Mouse (Mus musculus) neural tube, embryonic 12.5 days (tissue): ENCODE results near the gene Bnip1. TPM values are rescaled to one million over a fixed set of nuclear protein-coding genes. Genes with fewer than 3 reads are reported as not detected.

Experiments used
- ATAC-seq: fragments of 200-750 bp; cut with Nextera tagmentation; 2 replicates; pipeline ENCODE4 v1.8.0; 2017; ENCODE audit warnings: low read depth, mild to moderate bottlenecking, moderate TSS enrichment, moderate library complexity; ENCODE audit not compliant: low FRiP score
- H3K27ac ChIP-seq: fragments of 300-500 bp; sonication (generic); 2 replicates; pipeline ENCODE4 v1.5.1; 2016
- H3K27me3 ChIP-seq: fragments of 300-500 bp; sonication (generic); replicated peaks from 2 replicates; pipeline ENCODE4 v1.6.1; 2016; ENCODE audit warnings: mild to moderate bottlenecking
- H3K36me3 ChIP-seq: fragments of 300-500 bp; sonication (generic); 2 replicates; pipeline ENCODE4 v1.6.1; 2016; ENCODE audit warnings: mild to moderate bottlenecking
- H3K4me1 ChIP-seq: fragments of 300-500 bp; sonication (generic); 2 replicates; pipeline ENCODE4 v1.6.1; 2016
- H3K4me2 ChIP-seq: fragments of 300-500 bp; sonication (generic); replicated peaks from 2 replicates; pipeline ENCODE4 v1.6.1; 2016; ENCODE audit warnings: mild to moderate bottlenecking
- H3K4me3 ChIP-seq: fragments of 300-500 bp; sonication (generic); 2 replicates; pipeline ENCODE4 v1.5.1; 2016
- H3K9ac ChIP-seq: fragments of 300-500 bp; sonication (generic); 2 replicates; pipeline ENCODE4 v1.6.1; 2016; ENCODE audit warnings: mild to moderate bottlenecking
- H3K9me3 ChIP-seq: fragments of 300-500 bp; sonication (generic); 2 replicates; pipeline ENCODE4 v1.6.1; 2016; ENCODE audit warnings: mild to moderate bottlenecking
- WGBS: fragments of 180-500 bp; shearing (Covaris S2); methylation state at CpG from one replicate; pipeline ENCODE4 v1.1.7; 2016; 5-methylcytosine and 5-hydroxymethylcytosine counted together
- polyA plus RNA-seq: library from polyadenylated mRNA; unstranded; fragments of >200 nt; fragmentation: Nextera tagmentation; extraction: Ambion mirVana; gene quantifications from 2 replicates; pipeline ENCODE4 v1.2.1, GENCODE M21; 2016

Gene Bnip1
- polyA plus RNA-seq, 1 experiment from 2014 or later, result 48.5 TPM

DNA sequence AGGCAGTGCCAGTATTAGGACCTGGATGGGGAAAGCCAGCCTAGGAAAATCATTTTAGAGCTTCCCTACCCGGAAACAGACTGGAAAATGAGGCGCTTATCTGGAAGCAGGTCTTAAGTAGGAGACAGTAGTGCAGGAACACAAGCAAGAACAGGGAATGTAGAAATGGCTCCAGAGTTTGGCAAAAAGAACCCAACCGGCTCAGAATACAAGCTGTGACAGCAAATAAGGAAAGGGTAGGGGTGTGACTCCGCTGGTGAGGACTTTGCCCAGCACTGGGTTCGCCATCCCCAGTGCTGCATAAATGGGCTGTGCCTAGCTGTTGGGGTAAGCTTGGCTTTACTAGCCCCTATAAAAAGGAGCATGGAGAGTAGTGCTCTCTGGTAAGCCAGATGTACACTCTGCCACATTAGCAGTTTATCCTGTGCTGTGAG is 761 bp downstream of the Bnip1 start:
- H3K27ac ChIP-seq, result no peak overlapping the region
- peak overlapping the region; percentile 76 for H3K9ac ChIP-seq
- peak overlapping the region; percentile 77 for H3K4me2 ChIP-seq
- 27% methylated on average over 5 of the region's 5 CpGs for WGBS
- peaks cover 4% of the 10 kb centered on the region for H3K4me1 ChIP-seq
- H3K27me3 ChIP-seq, result no peaks in the 10 kb centered on the region
- no peak for ATAC-seq
- H3K36me3 ChIP-seq, result peaks cover 30% of the 10 kb centered on the region
- H3K4me3 ChIP-seq, result peak overlapping the region; percentile 75
- no peaks in the 10 kb centered on the region for H3K9me3 ChIP-seq

GRCm38 (mm10) chr17:26784525-26784924 is 3.7 kb downstream of the Bnip1 start:
- peaks cover 53% of the 10 kb centered on the region for H3K36me3 ChIP-seq
- H3K9ac ChIP-seq, result no peak overlapping the region
- H3K27me3 ChIP-seq, result no peaks in the 10 kb centered on the region
- ATAC-seq, result no peak
- H3K27ac ChIP-seq, result no peak overlapping the region
- 93% methylated on average over 8 of the region's 8 CpGs for WGBS
- H3K9me3 ChIP-seq, result no peaks in the 10 kb centered on the region
- H3K4me1 ChIP-seq, result peaks cover 4% of the 10 kb centered on the region
- H3K4me3 ChIP-seq, result no peak overlapping the region
- no peak overlapping the region for H3K4me2 ChIP-seq

- Histone ChIP-seq H3K9ac (no peak overlapping the region), H3K4me3 (no peak overlapping the region), H3K9me3 (no peaks in the 10 kb centered on the region), H3K4me1 (peaks cover 3% of the 10 kb centered on the region), H3K4me2 (no peak overlapping the region), H3K27ac (no peak overlapping the region), H3K27me3 (no peaks in the 10 kb centered on the region), H3K36me3 (peaks cover 73% of the 10 kb centered on the region)
- no peak for ATAC-seq
- WGBS, result 89% methylated on average over 7 of the region's 7 CpGs
Observed at GRCm38 (mm10) chr17:26786586-26786985, 5.7 kb downstream of the Bnip1 start.

DNA sequence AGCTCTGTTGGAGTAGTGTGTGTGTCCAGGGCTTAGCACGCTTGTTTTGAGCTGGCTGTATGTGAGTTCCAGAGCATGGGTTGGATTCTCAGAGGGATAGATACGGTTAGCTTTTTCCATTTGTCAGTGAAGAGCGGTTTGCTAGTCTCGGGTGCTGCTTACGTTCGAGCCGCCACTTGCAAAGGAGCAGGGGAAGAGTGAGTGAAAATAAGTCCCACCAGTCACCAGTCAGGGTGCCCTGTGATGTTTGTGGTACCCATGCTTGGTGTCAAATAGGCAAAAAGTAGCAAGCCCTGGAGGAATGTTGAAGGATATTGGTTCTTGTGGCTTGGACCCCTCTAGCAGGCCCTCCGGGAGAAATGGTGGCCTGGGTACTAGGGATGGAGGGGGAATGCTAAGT is 8.1 kb downstream of the Bnip1 start:
- WGBS, result 95% methylated on average over 8 of the region's 8 CpGs
- peaks cover 86% of the 10 kb centered on the region for H3K36me3 ChIP-seq
- H3K27ac ChIP-seq, result no peak overlapping the region
- no peaks in the 10 kb centered on the region for H3K27me3 ChIP-seq
- no peaks in the 10 kb centered on the region for H3K4me1 ChIP-seq
- no peak overlapping the region for H3K9ac ChIP-seq
- no peaks in the 10 kb centered on the region for H3K9me3 ChIP-seq
- ATAC-seq, result no peak
- H3K4me3 ChIP-seq, result no peak overlapping the region
- H3K4me2 ChIP-seq, result no peak overlapping the region

GRCm38 (mm10) chr17:26789460-26790268 is 8.8 kb downstream of the Bnip1 start:
- H3K4me3 ChIP-seq, result no peak overlapping the region
- no peaks in the 10 kb centered on the region for H3K9me3 ChIP-seq
- H3K4me1 ChIP-seq, result no peaks in the 10 kb centered on the region
- 91% methylated on average over 8 of the region's 8 CpGs for WGBS
- H3K27me3 ChIP-seq, result no peaks in the 10 kb centered on the region
- H3K36me3 ChIP-seq, result peaks cover 79% of the 10 kb centered on the region
- H3K9ac ChIP-seq, result no peak overlapping the region
- no peak for ATAC-seq
- no peak overlapping the region for H3K4me2 ChIP-seq
- no peak overlapping the region for H3K27ac ChIP-seq

DNA sequence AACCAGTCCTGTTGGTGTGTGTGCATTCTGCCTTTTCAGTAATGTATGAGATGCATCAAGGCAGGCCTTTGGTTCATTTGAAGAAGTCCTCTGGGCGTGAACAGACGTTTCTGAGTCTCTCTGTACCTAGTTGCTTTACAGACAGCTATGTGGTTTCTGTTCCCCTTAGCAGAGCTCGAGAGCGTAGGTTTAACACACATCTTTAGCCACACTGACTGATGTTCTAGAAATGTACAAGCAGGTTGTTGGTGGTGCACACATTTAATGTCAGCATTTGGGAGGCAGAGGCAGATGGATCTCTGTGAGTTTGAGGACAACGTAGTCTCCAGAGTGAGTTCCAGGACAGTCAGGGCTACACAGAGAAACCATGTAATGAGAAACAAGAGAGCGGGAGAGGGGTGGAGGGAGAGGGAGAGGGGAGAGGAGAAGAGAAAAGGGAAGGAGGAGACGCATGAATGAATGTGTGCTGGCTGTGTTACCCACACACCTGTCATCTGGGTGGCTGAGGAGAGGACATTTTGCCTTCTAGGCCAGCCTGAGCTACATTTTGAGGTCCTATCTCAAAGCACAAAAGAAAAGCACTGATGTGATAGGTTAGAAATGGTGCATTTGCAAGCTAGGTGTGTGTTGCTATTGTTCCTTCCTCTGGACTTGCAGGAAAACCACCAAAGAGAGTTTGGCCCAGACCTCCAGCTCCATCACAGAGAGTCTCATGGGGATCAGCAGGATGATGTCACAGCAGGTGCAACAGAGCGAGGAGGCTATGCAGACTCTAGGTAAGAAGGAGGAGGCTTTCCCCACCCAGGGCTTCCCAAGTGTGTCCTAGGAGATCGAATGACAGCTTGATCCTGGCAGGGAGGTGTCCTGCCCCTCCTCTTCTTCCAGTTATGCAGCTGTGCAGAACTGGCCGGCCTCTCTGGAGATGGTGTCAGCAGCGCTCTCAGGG is 9.7 kb downstream of the Bnip1 start:
- H3K4me2 ChIP-seq, result no peak overlapping the region
- H3K4me1 ChIP-seq, result no peaks in the 10 kb centered on the region
- ATAC-seq, result no peak
- H3K27me3 ChIP-seq, result no peaks in the 10 kb centered on the region
- no peak overlapping the region for H3K27ac ChIP-seq
- no peaks in the 10 kb centered on the region for H3K9me3 ChIP-seq
- H3K4me3 ChIP-seq, result no peak overlapping the region
- no peak overlapping the region for H3K9ac ChIP-seq
- 89% methylated on average over 11 of the region's 11 CpGs for WGBS
- peaks cover 70% of the 10 kb centered on the region for H3K36me3 ChIP-seq

DNA sequence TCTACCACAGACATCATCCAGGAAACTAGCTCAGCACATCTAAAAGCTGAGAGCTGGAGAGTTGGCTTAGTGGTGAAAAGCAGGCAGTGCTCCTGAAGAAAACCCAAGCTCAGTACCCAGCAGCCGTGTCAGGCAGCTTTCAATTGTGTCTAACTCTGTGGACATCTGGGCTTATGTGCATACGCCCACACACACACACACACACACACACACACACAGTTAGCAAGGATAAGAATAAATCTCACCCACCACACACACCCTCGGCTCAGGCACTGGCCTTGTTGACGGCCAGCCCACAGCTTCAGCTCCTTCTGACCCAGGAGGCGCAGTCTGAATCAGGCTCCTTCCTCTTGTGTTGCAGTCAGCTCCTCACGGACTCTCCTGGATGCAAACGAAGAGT is 10.7 kb downstream of the Bnip1 start:
- peaks cover 63% of the 10 kb centered on the region for H3K36me3 ChIP-seq
- 87% methylated on average over 7 of the region's 7 CpGs for WGBS

GRCm38 (mm10) chr17:26792096-26792495 is 11.2 kb downstream of the Bnip1 start:
- no peak for ATAC-seq
- Histone ChIP-seq H3K36me3 (peaks cover 58% of the 10 kb centered on the region), H3K27me3 (no peaks in the 10 kb centered on the region), H3K4me2 (no peak overlapping the region), H3K4me3 (no peak overlapping the region), H3K9ac (no peak overlapping the region), H3K27ac (no peak overlapping the region), H3K9me3 (no peaks in the 10 kb centered on the region), H3K4me1 (no peaks in the 10 kb centered on the region)
- 93% methylated on average over 15 of the region's 15 CpGs for WGBS

More for the DNA sequence above, 10.7 kb downstream of the Bnip1 start:
- H3K4me3 ChIP-seq, result no peak overlapping the region
- no peaks in the 10 kb centered on the region for H3K27me3 ChIP-seq
- no peak overlapping the region for H3K4me2 ChIP-seq
- H3K9ac ChIP-seq, result no peak overlapping the region
- H3K4me1 ChIP-seq, result no peaks in the 10 kb centered on the region
- H3K9me3 ChIP-seq, result no peaks in the 10 kb centered on the region
- no peak for ATAC-seq
- H3K27ac ChIP-seq, result no peak overlapping the region

DNA sequence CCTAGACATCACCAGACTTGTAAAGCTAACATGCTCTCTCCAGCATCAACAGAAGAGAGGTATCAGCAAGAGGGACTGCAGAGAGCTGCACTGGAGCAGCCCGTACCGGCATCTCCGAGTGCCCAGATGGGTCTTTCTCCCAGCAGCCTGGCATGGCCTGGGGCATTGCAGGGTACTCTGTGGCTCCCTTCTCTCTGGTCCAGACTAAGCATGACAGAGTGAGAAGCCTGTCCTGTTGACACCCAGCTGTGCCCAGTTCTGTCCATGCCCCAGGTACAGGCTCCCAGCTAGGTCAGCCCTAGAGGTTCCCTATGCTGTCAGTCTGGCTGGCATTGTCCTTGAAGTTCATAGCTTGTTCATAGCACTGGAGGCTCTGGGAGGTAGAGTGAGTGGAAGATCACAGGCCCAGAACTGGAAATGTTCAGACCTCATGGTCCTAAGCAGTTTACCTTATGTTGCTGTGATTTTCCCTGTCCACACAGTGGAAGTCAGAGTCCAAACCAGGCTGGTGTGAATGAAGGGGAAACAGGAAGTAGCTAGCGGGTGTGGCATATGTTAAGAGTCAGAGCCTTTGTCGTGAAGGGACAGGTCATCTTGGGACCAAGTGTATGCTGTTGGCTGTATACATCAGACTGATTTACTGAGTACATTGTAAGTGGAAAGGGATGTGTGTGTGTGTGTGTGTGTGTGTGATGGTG is 12.4 kb downstream of the Bnip1 start:
- 87% methylated on average over 5 of the region's 5 CpGs for WGBS
- Histone ChIP-seq H3K36me3 (peaks cover 51% of the 10 kb centered on the region), H3K27ac (no peak overlapping the region), H3K4me1 (no peaks in the 10 kb centered on the region), H3K4me3 (no peak overlapping the region), H3K9ac (no peak overlapping the region), H3K9me3 (no peaks in the 10 kb centered on the region), H3K27me3 (no peaks in the 10 kb centered on the region), H3K4me2 (no peak overlapping the region)
- ATAC-seq, result no peak

- no peak overlapping the region for H3K4me3 ChIP-seq
- no peak overlapping the region for H3K27ac ChIP-seq
- H3K36me3 ChIP-seq, result peaks cover 37% of the 10 kb centered on the region
- no peak for ATAC-seq
- H3K4me2 ChIP-seq, result no peak overlapping the region
- 23% methylated on average over 3 of the region's 3 CpGs for WGBS
- no peaks in the 10 kb centered on the region for H3K4me1 ChIP-seq
- no peaks in the 10 kb centered on the region for H3K27me3 ChIP-seq
- no peak overlapping the region for H3K9ac ChIP-seq
- no peaks in the 10 kb centered on the region for H3K9me3 ChIP-seq
Observed at GRCm38 (mm10) chr17:26794744-26795143, 13.9 kb downstream of the Bnip1 start.

DNA sequence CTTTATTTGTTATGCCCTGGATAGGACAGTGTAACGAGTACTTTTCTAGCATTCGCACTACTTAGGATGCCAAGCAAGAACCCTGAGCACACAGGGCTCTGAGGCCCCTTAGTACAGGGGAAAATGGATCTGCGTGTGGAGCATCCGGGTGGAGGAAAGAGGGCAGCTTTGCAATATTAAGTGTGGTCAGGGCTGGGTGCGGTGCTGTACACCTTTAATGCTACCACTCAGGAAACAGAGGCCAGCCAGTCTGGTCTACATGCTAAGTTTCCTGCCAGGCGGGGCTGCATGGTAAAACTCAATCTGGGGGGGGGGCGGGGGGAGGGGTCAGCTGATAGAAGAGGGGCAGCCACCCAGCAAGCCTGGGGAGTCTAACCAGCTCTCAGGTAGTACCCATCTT is 14.5 kb downstream of the Bnip1 start:
- H3K4me2 ChIP-seq, result no peak overlapping the region
- H3K9ac ChIP-seq, result no peak overlapping the region
- H3K36me3 ChIP-seq, result peaks cover 32% of the 10 kb centered on the region
- no peak overlapping the region for H3K27ac ChIP-seq
- H3K4me1 ChIP-seq, result no peaks in the 10 kb centered on the region
- no peaks in the 10 kb centered on the region for H3K9me3 ChIP-seq
- no peaks in the 10 kb centered on the region for H3K27me3 ChIP-seq
- ATAC-seq, result no peak
- 79% methylated on average over 7 of the region's 7 CpGs for WGBS
- H3K4me3 ChIP-seq, result no peak overlapping the region
